Mouse (Mus musculus) right cerebral cortex, adult 18-20 months (tissue): Measurements from ENCODE around the gene Aldoart2.
"Not testable (repeated sequence)": the region's sequence is repeated elsewhere in the genome, so short reads cannot be mapped to it uniquely, and the experiment has no call there.

ENCODE experiments used
- DNase-seq: peaks from one replicate; pipeline ENCODE4 v3.0.0; 2022; ENCODE audit warnings: mixed read lengths

The Aldoart2 gene

GRCm38 (mm10) chr12:55565206-55565605 lies at the start of gene Aldoart2:
Gene Aldoart2, plus strand, starts transcription at chr12:55565239.
- no peak for DNase-seq

- DNase-seq = peak; percentile 17
These were observed 46.8 kb upstream of the Aldoart2 start for GRCm38 (mm10) chr12:55518061-55518738.

- no peak for DNase-seq
These were observed 37.9 kb upstream of the Aldoart2 start for GRCm38 (mm10) chr12:55526983-55527752.

- DNase-seq = no peak
These were observed 28.4 kb upstream of the Aldoart2 start for GRCm38 (mm10) chr12:55536537-55537135.

- no peak for DNase-seq
These were observed 27.3 kb upstream of the Aldoart2 start for GRCm38 (mm10) chr12:55537742-55538141.

GRCm38 (mm10) chr12:55538328-55538971 lies 26.6 kb upstream of the Aldoart2 start:
- DNase-seq = no peak

GRCm38 (mm10) chr12:55539157-55539556 lies 25.9 kb upstream of the Aldoart2 start:
- no peak for DNase-seq

GRCm38 (mm10) chr12:55554901-55555300 lies 10.1 kb upstream of the Aldoart2 start:
- not testable (repeated sequence) for DNase-seq

- DNase-seq = no peak
These were observed 7.2 kb upstream of the Aldoart2 start for GRCm38 (mm10) chr12:55557866-55558265.

- no peak for DNase-seq
These were observed 5.7 kb upstream of the Aldoart2 start for GRCm38 (mm10) chr12:55559184-55559855.

GRCm38 (mm10) chr12:55560025-55560690 lies 4.9 kb upstream of the Aldoart2 start:
- no peak for DNase-seq

GRCm38 (mm10) chr12:55563742-55564141 lies 1.3 kb upstream of the Aldoart2 start:
- no peak for DNase-seq

- no peak for DNase-seq
These were observed 664 bp upstream of the Aldoart2 start for GRCm38 (mm10) chr12:55564187-55564963.

- no peak for DNase-seq
These were observed 828 bp downstream of the Aldoart2 start for GRCm38 (mm10) chr12:55565867-55566266.

GRCm38 (mm10) chr12:55566837-55567236 lies 1.8 kb downstream of the Aldoart2 start:
- DNase-seq = no peak

- DNase-seq = no peak
These were observed 3.4 kb downstream of the Aldoart2 start for GRCm38 (mm10) chr12:55568466-55568865.

- no peak for DNase-seq
These were observed 4.6 kb downstream of the Aldoart2 start for GRCm38 (mm10) chr12:55569676-55570075.

- DNase-seq = no peak
These were observed 5.6 kb downstream of the Aldoart2 start for GRCm38 (mm10) chr12:55570646-55571045.

- DNase-seq = no peak
These were observed 6.1 kb downstream of the Aldoart2 start for GRCm38 (mm10) chr12:55571181-55571580.

- no peak for DNase-seq
These were observed 6.6 kb downstream of the Aldoart2 start for GRCm38 (mm10) chr12:55571661-55572060.

- no peak for DNase-seq
These were observed 8.1 kb downstream of the Aldoart2 start for GRCm38 (mm10) chr12:55573089-55573488.
